Mouse (Mus musculus): ENCODE results near the gene Olr1. TPM values are rescaled to one million over a fixed set of nuclear protein-coding genes. Genes with fewer than 3 reads are reported as not detected.

The Olr1 gene
- polyA plus RNA-seq, 1 experiment from 2014 or later: not detected

DNA sequence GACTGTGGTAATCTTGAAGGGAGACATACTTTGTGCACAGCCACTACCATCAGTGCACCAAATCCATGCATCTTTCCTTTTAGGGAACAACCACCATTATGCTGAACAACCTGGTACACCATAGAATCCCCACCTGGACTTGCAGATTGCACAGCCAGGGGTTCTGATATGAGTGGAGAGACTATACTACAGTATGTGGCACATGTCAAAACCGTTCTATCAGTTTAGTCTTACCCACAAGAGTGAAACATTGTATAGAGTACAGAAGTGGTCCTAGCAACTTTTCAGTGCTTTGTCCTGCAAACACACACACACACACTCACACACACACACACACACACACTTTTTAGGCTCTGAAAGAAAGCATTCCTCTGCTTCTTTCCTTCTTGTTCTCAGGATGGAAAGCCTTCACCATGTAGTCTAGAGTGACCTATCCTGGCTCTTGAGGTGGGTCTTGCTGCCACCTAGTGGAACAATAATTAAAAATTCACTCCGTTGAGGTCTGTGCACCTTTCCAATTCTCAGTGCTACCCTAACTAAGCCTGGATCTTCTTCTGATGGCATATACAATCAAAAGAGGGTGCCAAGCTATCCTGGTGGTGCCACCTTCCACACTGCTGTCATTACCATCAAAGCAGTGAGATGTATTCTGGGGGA is 10.9 kb upstream of the Olr1 start:
- peaks cover 12% of the 10 kb centered on the region for H3K4me1 ChIP-seq (replicated peaks; ENCODE audit: control insufficient read depth, insufficient read depth, low read length)
- DNase-seq (ENCODE audit: low spot score) (no peak), ATAC-seq (replicated peaks; ENCODE audit: low FRiP score, low TSS enrichment, low read depth) (no peak; the same call in 1 of the 2 replicates)
- H3K4me2 ChIP-seq (ENCODE audit: low read length): no peak overlapping the region
- 50% methylated on average over 2 of the region's 2 CpGs for WGBS
- no peak overlapping the region for H3K4me3 ChIP-seq (ENCODE audit: low read depth, low read length)
- H3K27me3 ChIP-seq (replicated peaks; ENCODE audit: control insufficient read depth, insufficient read depth, low read length): no peaks in the 10 kb centered on the region
- no peaks in the 10 kb centered on the region for H3K36me3 ChIP-seq (ENCODE audit: control insufficient read depth, insufficient read depth, low read length)
- H3K9ac ChIP-seq (ENCODE audit: low read length): no peak overlapping the region
- no peaks in the 10 kb centered on the region for H3K9me3 ChIP-seq (ENCODE audit: control insufficient read depth, low read length)
- no peak overlapping the region for H3K27ac ChIP-seq (ENCODE audit: low read depth)

DNA sequence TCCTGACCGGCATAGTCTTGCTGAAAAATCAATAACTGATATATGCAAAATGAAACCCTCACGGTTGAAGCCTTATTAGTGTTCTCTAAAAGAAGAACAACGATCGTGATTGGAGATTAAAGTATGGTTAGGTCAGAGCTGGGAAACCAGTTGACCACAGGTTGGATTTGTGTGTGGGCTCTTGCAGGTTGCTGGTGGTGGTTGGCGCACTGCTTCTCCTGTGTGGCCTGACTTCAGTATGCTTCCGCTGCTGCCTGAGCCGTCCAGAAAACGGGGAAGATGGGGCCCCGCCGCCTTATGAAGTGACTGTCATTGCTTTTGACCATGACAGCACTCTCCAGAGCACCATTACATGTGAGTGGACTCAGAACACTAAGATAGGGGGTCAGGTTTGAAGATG is 9.4 kb upstream of the Olr1 start:
- WGBS: 91% methylated on average over 10 of the region's 10 CpGs
- Histone ChIP-seq H3K27ac (ENCODE audit: low read depth) (no peak overlapping the region), H3K4me3 (ENCODE audit: low read depth, low read length) (no peak overlapping the region), H3K27me3 (replicated peaks; ENCODE audit: control insufficient read depth, insufficient read depth, low read length) (no peaks in the 10 kb centered on the region), H3K36me3 (ENCODE audit: control insufficient read depth, insufficient read depth, low read length) (no peaks in the 10 kb centered on the region), H3K4me2 (ENCODE audit: low read length) (no peak overlapping the region), H3K4me1 (replicated peaks; ENCODE audit: control insufficient read depth, insufficient read depth, low read length) (peaks cover 22% of the 10 kb centered on the region), H3K9ac (ENCODE audit: low read length) (no peak overlapping the region), H3K9me3 (ENCODE audit: control insufficient read depth, low read length) (no peaks in the 10 kb centered on the region)
- ATAC-seq (replicated peaks; ENCODE audit: low FRiP score, low TSS enrichment, low read depth) (no peak), DNase-seq (ENCODE audit: low spot score) (no peak)

DNA sequence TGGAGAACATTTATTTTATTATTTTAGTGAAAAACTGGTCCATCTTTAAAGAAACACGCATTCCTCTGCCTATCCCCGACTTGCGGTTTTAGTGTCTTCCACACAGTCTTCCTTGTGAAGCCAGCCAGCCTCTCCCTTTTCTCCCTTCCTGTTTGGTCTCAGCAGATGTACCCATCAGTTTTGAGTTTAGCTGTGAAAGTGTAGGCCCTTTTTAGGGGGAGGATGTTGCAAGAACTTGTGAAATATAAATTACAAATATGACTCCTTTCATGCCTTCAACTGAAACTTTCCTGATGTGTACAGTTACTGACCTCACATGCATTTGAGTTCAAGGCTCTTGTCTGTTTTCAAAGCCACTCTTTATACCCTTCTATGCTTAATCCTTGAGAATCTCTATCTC is 8.1 kb upstream of the Olr1 start:
- Histone ChIP-seq H3K36me3 (ENCODE audit: control insufficient read depth, insufficient read depth, low read length) (no peaks in the 10 kb centered on the region), H3K27ac (ENCODE audit: low read depth) (no peak overlapping the region), H3K9ac (ENCODE audit: low read length) (no peak overlapping the region), H3K4me3 (ENCODE audit: low read depth, low read length) (no peak overlapping the region), H3K9me3 (ENCODE audit: control insufficient read depth, low read length) (no peaks in the 10 kb centered on the region), H3K27me3 (replicated peaks; ENCODE audit: control insufficient read depth, insufficient read depth, low read length) (no peaks in the 10 kb centered on the region), H3K4me1 (replicated peaks; ENCODE audit: control insufficient read depth, insufficient read depth, low read length) (peaks cover 22% of the 10 kb centered on the region), H3K4me2 (ENCODE audit: low read length) (no peak overlapping the region)
- DNase-seq (ENCODE audit: low spot score) (no peak), ATAC-seq (replicated peaks; ENCODE audit: low FRiP score, low TSS enrichment, low read depth) (no peak)
- WGBS: 69% methylated on average over 3 of the region's 3 CpGs

- H3K9ac ChIP-seq (ENCODE audit: low read length): no peak overlapping the region
- no peaks in the 10 kb centered on the region for H3K9me3 ChIP-seq (ENCODE audit: control insufficient read depth, low read length)
- WGBS: 71% methylated on average over 2 of the region's 2 CpGs
- peaks cover 22% of the 10 kb centered on the region for H3K4me1 ChIP-seq (replicated peaks; ENCODE audit: control insufficient read depth, insufficient read depth, low read length)
- no peaks in the 10 kb centered on the region for H3K27me3 ChIP-seq (replicated peaks; ENCODE audit: control insufficient read depth, insufficient read depth, low read length)
- DNase-seq (ENCODE audit: low spot score): no peak
- no peak overlapping the region for H3K4me3 ChIP-seq (ENCODE audit: low read depth, low read length)
- H3K27ac ChIP-seq (ENCODE audit: low read depth): no peak overlapping the region
- no peak overlapping the region for H3K4me2 ChIP-seq (ENCODE audit: low read length)
- no peak for ATAC-seq (replicated peaks; ENCODE audit: low FRiP score, low TSS enrichment, low read depth)
- H3K36me3 ChIP-seq (ENCODE audit: control insufficient read depth, insufficient read depth, low read length): no peaks in the 10 kb centered on the region
Measured at GRCm38 (mm10) chr6:129514376-129514775, 7.4 kb upstream of the Olr1 start.

GRCm38 (mm10) chr6:129513409-129513808 is 6.4 kb upstream of the Olr1 start:
- H3K27ac ChIP-seq (ENCODE audit: low read depth): peak overlapping the region; percentile 54
- no peak overlapping the region for H3K4me2 ChIP-seq (ENCODE audit: low read length)
- no peaks in the 10 kb centered on the region for H3K27me3 ChIP-seq (replicated peaks; ENCODE audit: control insufficient read depth, insufficient read depth, low read length)
- no peak for DNase-seq (ENCODE audit: low spot score)
- H3K9ac ChIP-seq (ENCODE audit: low read length): no peak overlapping the region
- peak; percentile 77 for ATAC-seq (replicated peaks; ENCODE audit: low FRiP score, low TSS enrichment, low read depth)
- no peak overlapping the region for H3K4me3 ChIP-seq (ENCODE audit: low read depth, low read length)
- H3K36me3 ChIP-seq (ENCODE audit: control insufficient read depth, insufficient read depth, low read length): no peaks in the 10 kb centered on the region
- 24% methylated on average over 1 of the region's 1 CpGs for WGBS
- H3K9me3 ChIP-seq (ENCODE audit: control insufficient read depth, low read length): no peaks in the 10 kb centered on the region
- H3K4me1 ChIP-seq (replicated peaks; ENCODE audit: control insufficient read depth, insufficient read depth, low read length): peaks cover 22% of the 10 kb centered on the region

DNA sequence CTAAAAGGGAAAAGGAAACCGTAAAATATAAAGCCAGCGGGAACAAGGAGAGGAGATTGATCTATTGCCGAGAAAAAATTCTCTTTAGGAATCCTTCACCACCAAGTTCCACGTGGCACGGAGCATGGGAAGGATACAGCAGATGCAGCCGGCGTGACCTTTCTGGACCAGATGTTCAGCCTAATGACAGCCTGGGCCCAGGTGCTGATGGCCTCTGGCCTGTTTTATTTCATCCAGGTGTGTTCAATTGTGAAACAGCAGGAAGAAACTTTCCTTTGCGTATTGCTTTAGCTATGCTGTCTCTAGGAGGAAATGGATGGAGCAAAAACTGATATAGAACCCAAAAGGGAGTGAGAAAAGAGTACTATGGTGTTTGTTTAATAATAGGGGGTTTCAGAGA is 5.9 kb upstream of the Olr1 start:
- Histone ChIP-seq H3K9ac (ENCODE audit: low read length) (no peak overlapping the region), H3K9me3 (ENCODE audit: control insufficient read depth, low read length) (no peaks in the 10 kb centered on the region), H3K4me1 (replicated peaks; ENCODE audit: control insufficient read depth, insufficient read depth, low read length) (peaks cover 22% of the 10 kb centered on the region), H3K36me3 (ENCODE audit: control insufficient read depth, insufficient read depth, low read length) (no peaks in the 10 kb centered on the region), H3K27me3 (replicated peaks; ENCODE audit: control insufficient read depth, insufficient read depth, low read length) (no peaks in the 10 kb centered on the region), H3K27ac (ENCODE audit: low read depth) (peak overlapping the region; percentile 54), H3K4me3 (ENCODE audit: low read depth, low read length) (no peak overlapping the region), H3K4me2 (ENCODE audit: low read length) (peak overlapping the region; percentile 15)
- ATAC-seq (replicated peaks; ENCODE audit: low FRiP score, low TSS enrichment, low read depth) (0 out of 2 replicates have a peak, but pooled peaks have one; percentile 36), DNase-seq (ENCODE audit: low spot score) (peak; percentile 59)
- 33% methylated on average over 8 of the region's 8 CpGs for WGBS

DNA sequence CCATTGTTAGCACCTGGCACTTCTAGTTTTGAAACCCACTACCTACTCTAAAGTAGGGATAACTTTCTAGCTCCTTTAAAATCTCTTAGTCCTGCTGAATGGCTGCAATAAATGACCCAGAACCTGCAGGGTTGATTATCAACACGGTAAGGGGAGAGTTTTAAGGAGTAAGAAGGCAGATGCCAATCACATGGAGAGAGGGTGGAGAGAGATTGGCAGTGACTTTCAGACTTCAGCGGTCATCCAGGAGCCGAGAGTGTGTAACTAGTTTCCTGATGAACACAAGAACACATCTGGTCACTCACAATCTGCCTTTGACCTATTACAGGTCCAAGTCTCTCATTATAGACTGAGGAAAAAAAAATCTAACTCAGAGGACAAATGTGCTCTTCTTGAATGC is 5.4 kb upstream of the Olr1 start, which contains the start of gene Tmem52b:
TSS of gene Tmem52b (plus strand) at position 189 of the 400 bp plus-strand sequence.
- H3K9ac ChIP-seq (ENCODE audit: low read length): no peak within 1 kb of the TSS

DNA sequence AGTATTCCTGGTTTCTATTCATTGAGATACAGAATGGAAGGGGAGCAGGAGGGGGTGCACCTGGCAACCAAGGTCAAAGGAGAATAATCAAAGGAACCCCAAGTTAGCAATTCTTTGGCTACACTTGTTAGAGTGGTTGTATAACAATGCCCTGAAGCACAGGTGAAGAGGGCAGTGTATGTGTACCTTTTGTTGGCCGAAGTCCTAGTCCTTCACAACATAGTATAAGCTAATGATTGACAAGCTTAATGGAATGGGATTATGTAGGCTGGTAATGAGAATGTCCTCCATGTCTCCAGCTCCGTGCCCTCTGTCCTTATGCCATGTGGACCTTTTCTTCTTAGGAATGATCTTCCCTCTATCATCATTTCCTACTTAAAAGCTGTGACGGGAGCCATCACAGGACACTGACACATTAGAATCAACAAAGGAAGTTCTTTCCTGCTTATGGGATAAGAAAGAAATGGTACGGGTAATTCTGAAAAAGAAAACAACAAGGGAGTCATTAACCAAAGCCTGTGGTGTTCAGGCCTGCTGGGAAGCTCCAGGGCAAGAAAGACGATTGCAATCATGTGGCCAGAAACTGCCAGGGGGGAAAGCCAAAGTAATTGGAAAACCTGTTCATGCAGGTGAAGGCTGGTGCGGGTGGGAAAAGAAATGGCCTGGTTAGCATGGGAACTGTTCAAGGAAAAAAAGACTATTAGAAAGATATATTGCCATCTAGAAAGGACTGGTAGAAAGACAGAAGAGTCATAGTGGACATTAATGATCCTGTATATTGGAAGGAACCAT is 3.4 kb upstream of the Olr1 start:
- ATAC-seq (replicated peaks; ENCODE audit: low FRiP score, low TSS enrichment, low read depth) (no peak), DNase-seq (ENCODE audit: low spot score) (no peak)
- no peak overlapping the region for H3K27ac ChIP-seq (ENCODE audit: low read depth)
- no peak overlapping the region for H3K4me3 ChIP-seq (ENCODE audit: low read depth, low read length)
- H3K27me3 ChIP-seq (replicated peaks; ENCODE audit: control insufficient read depth, insufficient read depth, low read length): no peaks in the 10 kb centered on the region
- H3K4me1 ChIP-seq (replicated peaks; ENCODE audit: control insufficient read depth, insufficient read depth, low read length): peaks cover 22% of the 10 kb centered on the region
- no peak overlapping the region for H3K4me2 ChIP-seq (ENCODE audit: low read length)
- WGBS: 67% methylated on average over 6 of the region's 6 CpGs
- no peaks in the 10 kb centered on the region for H3K36me3 ChIP-seq (ENCODE audit: control insufficient read depth, insufficient read depth, low read length)
- H3K9me3 ChIP-seq (ENCODE audit: control insufficient read depth, low read length): no peaks in the 10 kb centered on the region
- H3K9ac ChIP-seq (ENCODE audit: low read length): no peak overlapping the region

More for the DNA sequence above, 5.4 kb upstream of the Olr1 start, which contains the start of gene Tmem52b:
- peaks cover 22% of the 10 kb centered on the region for H3K4me1 ChIP-seq (replicated peaks; ENCODE audit: control insufficient read depth, insufficient read depth, low read length)
- WGBS: 63% methylated on average over 3 of the region's 3 CpGs
- H3K27me3 ChIP-seq (replicated peaks; ENCODE audit: control insufficient read depth, insufficient read depth, low read length): no peaks in the 10 kb centered on the region
- H3K27ac ChIP-seq (ENCODE audit: low read depth): peak within 1 kb of the TSS; percentile 54
- H3K9me3 ChIP-seq (ENCODE audit: control insufficient read depth, low read length): no peaks in the 10 kb centered on the region
- no peak within 1 kb of the TSS for H3K4me3 ChIP-seq (ENCODE audit: low read depth, low read length)
- DNase-seq (ENCODE audit: low spot score): no peak
- no peak for ATAC-seq (replicated peaks; ENCODE audit: low FRiP score, low TSS enrichment, low read depth)
- peak within 1 kb of the TSS; percentile 15 for H3K4me2 ChIP-seq (ENCODE audit: low read length)
- H3K36me3 ChIP-seq (ENCODE audit: control insufficient read depth, insufficient read depth, low read length): no peaks in the 10 kb centered on the region

Data from intestine, embryonic 14.5 days (tissue).